Mouse (Mus musculus) bone marrow, adult 2 months (tissue): ENCODE measurements around the gene Snrpd3.

Experiments
- CTCF ChIP-seq: fragments of 200-500 bp; IDR thresholded peaks from 2 replicates; pipeline ENCODE4 v1.5.1; 2011; ENCODE audit warnings: low read length, control low read depth; ENCODE audit not compliant: control insufficient read depth, insufficient read depth
- POLR2A ChIP-seq: fragments of 200-500 bp; IDR thresholded peaks from 2 replicates; pipeline ENCODE4 v1.6.1; 2011; ENCODE audit warnings: low read depth, mild to moderate bottlenecking, control low read depth, low read length, borderline replicate concordance; ENCODE audit not compliant: control insufficient read depth

DNA sequence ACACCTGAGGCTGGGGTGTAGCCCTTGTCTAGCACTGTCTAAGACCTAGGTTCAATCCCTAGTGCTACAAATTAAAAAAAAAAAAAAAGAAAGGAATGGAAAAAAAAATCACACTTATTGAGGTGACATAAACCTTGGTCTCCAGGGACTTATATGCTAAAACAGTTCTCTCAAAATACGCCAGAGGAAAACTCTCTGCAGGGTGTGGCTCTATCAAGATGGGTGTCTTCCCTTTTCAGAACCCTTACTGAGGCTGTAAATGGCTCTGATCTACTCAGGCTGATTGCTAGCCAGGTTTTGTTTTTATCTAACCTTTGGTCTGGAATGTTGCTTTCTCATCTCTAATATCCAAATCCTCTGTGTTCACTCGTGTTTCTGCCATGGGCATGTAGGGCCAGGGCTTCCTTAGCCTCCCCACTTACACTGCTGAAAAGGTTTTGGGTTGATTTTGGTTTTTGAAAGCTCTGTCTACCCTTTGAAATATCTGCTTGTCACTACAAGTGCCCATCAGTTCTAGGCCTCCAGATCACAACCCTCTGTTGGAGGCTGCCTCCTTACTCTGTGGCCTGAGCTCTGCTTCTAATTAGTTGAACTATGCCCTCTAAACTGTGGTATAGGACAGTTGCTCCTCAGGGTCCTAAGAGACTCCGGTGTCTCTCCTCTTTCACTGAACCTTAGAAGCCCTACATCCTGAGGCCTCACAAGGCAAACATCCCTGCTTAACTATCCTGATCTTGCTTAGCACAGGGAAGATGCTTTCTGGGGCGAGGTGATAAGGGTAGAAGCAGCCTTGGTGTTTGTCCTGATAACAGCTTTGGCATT, 1.9 kb upstream of the Snrpd3 start:
- TF ChIP-seq CTCF (no peak), POLR2A (no peak)
